17 mouse cellular contexts compared by ENCODE assay signal in the genomic region with DNA sequence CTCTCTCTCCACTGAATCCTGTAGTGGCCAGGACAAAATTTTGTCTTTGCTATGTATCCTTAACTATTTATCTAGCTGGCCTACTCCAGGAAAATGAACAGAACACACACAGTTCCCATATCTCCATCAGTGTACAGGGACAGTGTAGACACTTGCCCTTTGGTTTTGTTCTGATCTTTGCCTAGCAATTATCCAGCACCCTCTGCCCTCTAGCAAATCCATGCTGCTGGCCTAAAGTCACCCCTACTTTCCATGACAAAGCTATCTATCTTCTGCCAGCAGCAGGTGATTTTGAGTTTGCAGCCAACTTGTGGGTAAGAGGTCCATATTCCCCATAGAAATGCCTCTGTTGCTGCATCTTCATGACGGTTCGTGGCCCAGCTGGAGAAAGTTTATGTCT. TPM values are rescaled to one million over a fixed set of nuclear protein-coding genes. Genes with fewer than 3 reads are reported as not detected.
DNase-seq lines count a peak whose midpoint lies in the region; ATAC-seq and TF ChIP-seq lines count a peak whose summit lies in the region.
"Had no signal": no experiment of that assay in that cellular context is flagged by ENCODE, and none has a peak within 500 bp of the region (broad histone marks: within the 10 kb centered on the region; RNA-seq: fewer than 3 reads in every experiment).

No protein-coding gene starts in this region.

- no peak overlapping the region for H3K27ac ChIP-seq in liver, adult 2 months (replicated peaks; ENCODE audit: insufficient read depth, low read depth, low read length)
- no peak overlapping the region for H3K27ac ChIP-seq in liver, embryonic 11.5 days (ENCODE audit: low read depth, low read length)
- H3K27ac ChIP-seq in intestine, postnatal 0 days (ENCODE audit: low read depth, low read length) = no peak overlapping the region
- H3K27ac ChIP-seq: embryonic facial prominence, embryonic 10.5 days; embryonic facial prominence, embryonic 12.5 days; forebrain, embryonic 13.5 days; forebrain, embryonic 15.5 days had no signal

- H3K36me3 ChIP-seq in liver, adult 2 months (ENCODE audit: control insufficient read depth, insufficient read depth, low read length) = peaks cover 9% of the 10 kb centered on the region; the same call in 1 of the 2 replicates
- H3K36me3 ChIP-seq in liver, embryonic 11.5 days (ENCODE audit: control insufficient read depth, insufficient read depth, low read length) = no peaks in the 10 kb centered on the region
- H3K36me3 ChIP-seq in intestine, postnatal 0 days (ENCODE audit: control insufficient read depth, insufficient read depth) = 0 out of 2 replicates have a peak, but pooled peaks cover 8% of the 10 kb centered on the region

- no peaks in the 10 kb centered on the region for H3K79me2 ChIP-seq in liver, adult 2 months (ENCODE audit: control insufficient read depth, insufficient read depth, low read length)

- peaks cover 8% of the 10 kb centered on the region for H3K4me1 ChIP-seq in liver, adult 2 months (ENCODE audit: control insufficient read depth, insufficient read depth, low read length)
- peaks cover 12% of the 10 kb centered on the region for H3K4me1 ChIP-seq in liver, embryonic 11.5 days (replicated peaks; ENCODE audit: control insufficient read depth, insufficient read depth, low read length)
- no peaks in the 10 kb centered on the region for H3K4me1 ChIP-seq in intestine, postnatal 0 days (replicated peaks; ENCODE audit: control insufficient read depth, insufficient read depth, low read length)
- H3K4me1 ChIP-seq: forebrain, embryonic 13.5 days; forebrain, embryonic 15.5 days had no signal

- no peak for ATAC-seq in liver, embryonic 11.5 days (replicated peaks; ENCODE audit: low FRiP score)
- peak; percentile 21 for ATAC-seq in megakaryocyte progenitor cell, adult 5-6 weeks (replicated peaks; ENCODE audit: poor library complexity)
- no peak for ATAC-seq in intestine, postnatal 0 days
- ATAC-seq: forebrain, embryonic 13.5 days; forebrain, embryonic 15.5 days had no signal

- 64% methylated on average over 2 of the region's 2 CpGs for WGBS in liver, adult 2 months
- WGBS in liver, embryonic 11.5 days = 76% methylated on average over 2 of the region's 2 CpGs
- 75% methylated on average over 2 of the region's 2 CpGs for WGBS in intestine, postnatal 0 days

- no peak overlapping the region for H3K4me2 ChIP-seq in liver, embryonic 11.5 days
- no peak overlapping the region for H3K4me2 ChIP-seq in intestine, postnatal 0 days (replicated peaks; ENCODE audit: low read depth)
- H3K4me2 ChIP-seq: embryonic facial prominence, embryonic 12.5 days; forebrain, embryonic 13.5 days; forebrain, embryonic 15.5 days had no signal

- H3K27me3 ChIP-seq in liver, adult 2 months (ENCODE audit: control insufficient read depth, insufficient read depth, low read length) = no peaks in the 10 kb centered on the region
- H3K27me3 ChIP-seq in liver, embryonic 11.5 days (replicated peaks; ENCODE audit: control insufficient read depth, insufficient read depth, low read length) = no peaks in the 10 kb centered on the region
- H3K27me3 ChIP-seq in intestine, postnatal 0 days (replicated peaks; ENCODE audit: control insufficient read depth, insufficient read depth, low read length) = no peaks in the 10 kb centered on the region
- H3K27me3 ChIP-seq: embryonic facial prominence, embryonic 12.5 days; forebrain, embryonic 13.5 days; forebrain, embryonic 15.5 days had no signal

- no peak overlapping the region for H3K9ac ChIP-seq in liver, adult 2 months (ENCODE audit: low read depth, low read length)
- H3K9ac ChIP-seq in liver, embryonic 11.5 days (ENCODE audit: low read depth, low read length) = no peak overlapping the region
- H3K9ac ChIP-seq in intestine, postnatal 0 days (ENCODE audit: low read depth, low read length) = no peak overlapping the region
- H3K9ac ChIP-seq: embryonic facial prominence, embryonic 12.5 days; forebrain, embryonic 13.5 days; forebrain, embryonic 15.5 days had no signal

- H3K4me3 ChIP-seq in liver, adult 2 months (ENCODE audit: insufficient read depth, low read depth, low read length) = no peak overlapping the region
- H3K4me3 ChIP-seq in liver, embryonic 11.5 days (ENCODE audit: low read depth, low read length) = no peak overlapping the region
- no peak overlapping the region for H3K4me3 ChIP-seq in intestine, postnatal 0 days (ENCODE audit: low read depth, low read length)
- H3K4me3 ChIP-seq: embryonic facial prominence, embryonic 10.5 days; embryonic facial prominence, embryonic 12.5 days; forebrain, embryonic 13.5 days; forebrain, embryonic 15.5 days had no signal

- DNase-seq in liver, adult 2 months (ENCODE audit: extremely low read depth, low read depth, low spot score) = peak; percentile 90
- no peak for DNase-seq in liver, embryonic 11.5 days (ENCODE audit: low spot score)
- DNase-seq in hindlimb bud, embryonic 11.5 days (ENCODE audit: extremely low spot score, low read depth, low spot score) = peak; percentile 20
- no peak for DNase-seq in cerebellum, postnatal 4 days (ENCODE audit: low spot score in 2 of 2)
- DNase-seq: adrenal gland, postnatal 25 days; cerebellum, adult 11 months; cerebellum, adult 18-20 months; cerebellum, adult 8-10 months; cerebellum, adult 9-11 months; cerebellum, postnatal 14 days; cerebellum, postnatal 36 days had no signal

- no peak for TF ChIP-seq POLR2A in liver, adult 2 months (IDR thresholded peaks at IDR 0.05; ENCODE audit: extremely low read depth, insufficient read depth, low read length)

- H3K9me3 ChIP-seq in liver, embryonic 11.5 days (ENCODE audit: control insufficient read depth, low read length) = no peaks in the 10 kb centered on the region
- H3K9me3 ChIP-seq in intestine, postnatal 0 days (ENCODE audit: control insufficient read depth) = no peaks in the 10 kb centered on the region
- H3K9me3 ChIP-seq: embryonic facial prominence, embryonic 10.5 days; embryonic facial prominence, embryonic 12.5 days; forebrain, embryonic 13.5 days; forebrain, embryonic 15.5 days had no signal

- no peak for TF ChIP-seq CTCF in liver, adult 2 months (IDR thresholded peaks at IDR 0.05; ENCODE audit: low read depth, low read length)
- no peak for TF ChIP-seq CTCF in intestine, postnatal 0 days (IDR thresholded peaks at IDR 0.05; ENCODE audit: low read depth)

RNA-seq across cellular contexts. Expression of a gene that starts 31.8 kb away (rescaled TPM):
- 0.09 and 0.13 TPM in 2 replicates for total RNA-seq in liver, adult 2 months (2014; rRNA removed)
- 0.07 and 0.17 TPM in 2 replicates for polyA plus RNA-seq in liver, adult 2 months (2012; rRNA removed)
- polyA plus RNA-seq in liver, embryonic 11.5 days (2014; fragmentation: Nextera tagmentation; extraction: Ambion mirVana) = 0.48 and 0.58 TPM in 2 replicates
- total RNA-seq in megakaryocyte progenitor cell, adult 5-6 weeks (2015) = 0.34 and 0.44 TPM in 2 replicates
- total RNA-seq in megakaryocyte progenitor cell, adult 5-6 weeks (2017) = 0.29 and 0.51 TPM in 2 replicates
- 0.35 and 0.63 TPM in 2 replicates for polyA plus RNA-seq in intestine, postnatal 0 days (2015; fragmentation: Nextera tagmentation; extraction: Ambion mirVana)

Comparison
In these comparisons a context has a peak if more than half of its experiments do, and no peak if none do; other contexts are left out.
1. DNase-seq: peak in liver, adult 2 months (single experiment) and hindlimb bud, embryonic 11.5 days (single experiment); none in liver, embryonic 11.5 days (single experiment) and cerebellum, postnatal 4 days (0 of 2).